Mouse (Mus musculus) urinary bladder, postnatal 14 days (tissue): ENCODE measurements at regions not wholly inside any gene's neighbourhood (a gene's known extent, or its start where the extent isn't known, plus 50 kb on each side); places are given as distances from the start of the nearest gene placed in this dataset.

Source experiments
- DNase-seq: peaks from one replicate; pipeline ENCODE4 v3.0.0; 2021; ENCODE audit warnings: low spot score

- DNase-seq: no peak
These were observed 105.0 kb upstream of the Rnaseh2b start for GRCm38 (mm10) chr14:62187360-62187759.

GRCm38 (mm10) chr14:62188147-62188885 lies 104.1 kb upstream of the Rnaseh2b start:
- DNase-seq: no peak

- no peak for DNase-seq
These were observed 100.8 kb upstream of the Rnaseh2b start for GRCm38 (mm10) chr14:62191624-62192023.

- no peak for DNase-seq
These were observed 99.6 kb upstream of the Rnaseh2b start for GRCm38 (mm10) chr14:62192814-62193213.

GRCm38 (mm10) chr14:62193371-62193770 lies 99.0 kb upstream of the Rnaseh2b start:
- DNase-seq: no peak

- DNase-seq: no peak
These were observed 95.6 kb upstream of the Rnaseh2b start for GRCm38 (mm10) chr14:62196776-62197175.

GRCm38 (mm10) chr14:62198476-62199190 lies 93.8 kb upstream of the Rnaseh2b start:
- DNase-seq: no peak

- no peak for DNase-seq
These were observed 77.3 kb upstream of the Rnaseh2b start for GRCm38 (mm10) chr14:62215071-62215470.

GRCm38 (mm10) chr14:62216995-62217394 lies 75.4 kb upstream of the Rnaseh2b start:
- DNase-seq: no peak

- no peak for DNase-seq
These were observed 74.4 kb upstream of the Rnaseh2b start for GRCm38 (mm10) chr14:62217971-62218370.

- DNase-seq: no peak
These were observed 73.7 kb upstream of the Rnaseh2b start for GRCm38 (mm10) chr14:62218716-62219115.

- no peak for DNase-seq
These were observed 71.6 kb upstream of the Rnaseh2b start for GRCm38 (mm10) chr14:62220770-62221169.
